Mouse (Mus musculus): ENCODE data around the gene Gm45799. TPM values are rescaled to one million over a fixed set of nuclear protein-coding genes. Genes with fewer than 3 reads are reported as not detected.

Gene Gm45799
- 18.5 and 28.1 TPM in 2 replicates for polyA plus RNA-seq (2016; fragmentation: Nextera tagmentation; extraction: Ambion mirVana)

DNA sequence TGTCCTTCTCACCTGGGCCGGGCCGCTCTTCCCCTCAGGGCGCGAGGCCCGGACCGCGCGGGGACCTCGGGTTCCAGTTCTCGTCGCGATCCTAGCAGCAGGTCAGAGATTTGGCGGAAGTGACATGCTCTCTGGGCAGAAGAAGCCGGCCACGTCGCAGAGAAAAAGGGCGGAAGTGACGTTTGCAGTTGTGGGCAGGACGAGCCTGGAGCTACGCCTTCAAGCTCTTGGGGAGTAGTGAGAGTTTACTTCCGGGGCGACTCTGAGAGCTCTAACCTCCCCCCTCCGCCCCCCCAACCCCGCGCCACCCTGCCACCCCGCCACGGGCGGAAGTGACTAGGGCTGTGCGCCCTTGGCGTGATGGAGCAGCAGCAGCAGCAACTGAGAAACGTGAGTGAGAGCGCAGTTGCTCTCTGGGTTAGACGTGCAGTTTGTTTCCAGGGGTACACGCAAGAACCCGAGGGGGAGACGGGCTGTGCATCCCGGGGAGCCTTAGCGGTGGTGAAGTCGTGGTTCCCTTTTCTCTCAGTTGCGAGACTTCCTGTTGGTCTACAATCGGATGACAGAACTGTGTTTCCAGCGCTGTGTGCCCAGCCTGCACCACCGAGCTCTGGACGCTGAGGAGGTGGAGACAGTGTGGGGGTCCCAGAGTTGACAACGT is at the start of gene Gm45799, which contains the start of gene Arfip2:
TSS of gene Gm45799 (plus strand) at position 320 of the 661 bp plus-strand sequence.
TSS of gene Arfip2 (minus strand) at position 184 of the 661 bp plus-strand sequence.
- Histone ChIP-seq H3K4me1 (replicated peaks) (peaks cover 28% of the 10 kb centered on the region), H3K9me3 (no peaks in the 10 kb centered on the region), H3K27ac (peak within 1 kb of the TSS; percentile 87), H3K4me3 (peak within 1 kb of the TSS; percentile 82), H3K36me3 (peaks cover 46% of the 10 kb centered on the region), H3K27me3 (ENCODE audit: insufficient read depth, poor library complexity, severe bottlenecking) (peaks cover 6% of the 10 kb centered on the region)
- under 1% methylated on average over 45 of the region's 45 CpGs for whole genome bisulfite sequencing
- peak; percentile 98 for DNase-seq (ENCODE audit: low spot score)

DNA sequence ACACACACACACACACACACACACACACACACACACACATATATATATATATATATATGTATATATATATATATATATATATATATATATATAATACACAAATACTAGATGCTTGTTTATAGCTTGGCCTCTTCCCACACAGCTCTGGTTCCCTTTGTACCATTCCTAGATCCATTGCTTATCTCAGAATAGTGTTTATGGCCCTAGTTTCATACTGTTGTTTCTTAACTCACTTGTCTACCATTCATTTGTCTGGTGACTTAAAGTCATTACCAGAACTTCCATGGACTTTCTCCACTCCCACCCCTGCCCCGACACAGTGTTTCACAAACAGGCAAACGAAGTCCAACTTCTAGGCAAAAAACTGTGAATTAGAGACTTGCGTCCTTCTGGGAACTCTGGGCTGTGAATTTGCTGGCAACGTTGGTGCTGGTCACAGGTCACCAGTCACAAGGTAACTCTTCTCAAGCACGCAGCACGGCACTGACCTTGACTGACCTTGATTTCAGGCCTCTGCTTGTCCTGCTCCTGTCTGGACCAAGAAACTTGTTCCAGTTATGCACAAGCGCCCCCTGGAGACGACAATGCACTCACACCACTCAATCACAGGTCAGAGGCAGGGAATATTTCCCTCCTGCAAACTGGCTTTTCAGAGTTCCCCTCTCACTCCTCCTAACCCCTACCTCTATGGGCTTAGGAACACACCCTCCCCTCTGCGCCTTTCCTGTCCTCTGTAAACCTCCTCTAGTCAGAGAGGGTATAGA is 37.3 kb upstream of the Gm45799 start:
- H3K4me1 ChIP-seq (replicated peaks), result no peaks in the 10 kb centered on the region
- 33% methylated on average over 9 of the region's 9 CpGs for WGBS
- DNase-seq (ENCODE audit: low spot score), result peak; percentile 69
- no peaks in the 10 kb centered on the region; the same call in 1 of the 2 replicates for H3K9me3 ChIP-seq
- no peaks in the 10 kb centered on the region for H3K27me3 ChIP-seq (ENCODE audit: insufficient read depth, poor library complexity, severe bottlenecking)
- H3K36me3 ChIP-seq, result no peaks in the 10 kb centered on the region
- H3K27ac ChIP-seq, result no peak overlapping the region
- no peak overlapping the region for H3K4me3 ChIP-seq

DNA sequence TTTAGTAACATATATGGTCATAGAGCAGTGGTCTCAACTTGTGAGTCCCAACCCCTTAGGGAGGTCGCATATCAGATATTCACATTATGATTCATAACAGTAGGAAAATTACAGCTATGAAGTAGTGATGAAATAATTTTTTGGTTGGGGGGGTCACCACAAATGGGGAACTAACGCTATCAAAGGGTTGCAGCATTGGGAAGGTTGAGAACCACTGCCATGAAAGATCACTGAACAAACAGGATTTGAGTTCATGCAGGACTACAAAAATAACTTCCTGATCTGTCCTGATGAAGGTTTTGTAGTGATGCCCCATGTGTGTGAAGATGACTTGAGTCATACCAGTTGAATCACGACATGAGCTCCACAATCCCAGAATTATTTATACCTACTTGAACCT is 31.9 kb upstream of the Gm45799 start:
- Histone ChIP-seq H3K27me3 (ENCODE audit: insufficient read depth, poor library complexity, severe bottlenecking) (no peaks in the 10 kb centered on the region), H3K9me3 (no peaks in the 10 kb centered on the region; the same call in 1 of the 2 replicates), H3K4me1 (replicated peaks) (no peaks in the 10 kb centered on the region), H3K27ac (no peak overlapping the region), H3K4me3 (no peak overlapping the region), H3K36me3 (peaks cover 40% of the 10 kb centered on the region)
- DNase-seq (ENCODE audit: low spot score), result no peak
- 89% methylated on average over 3 of the region's 3 CpGs for WGBS

DNA sequence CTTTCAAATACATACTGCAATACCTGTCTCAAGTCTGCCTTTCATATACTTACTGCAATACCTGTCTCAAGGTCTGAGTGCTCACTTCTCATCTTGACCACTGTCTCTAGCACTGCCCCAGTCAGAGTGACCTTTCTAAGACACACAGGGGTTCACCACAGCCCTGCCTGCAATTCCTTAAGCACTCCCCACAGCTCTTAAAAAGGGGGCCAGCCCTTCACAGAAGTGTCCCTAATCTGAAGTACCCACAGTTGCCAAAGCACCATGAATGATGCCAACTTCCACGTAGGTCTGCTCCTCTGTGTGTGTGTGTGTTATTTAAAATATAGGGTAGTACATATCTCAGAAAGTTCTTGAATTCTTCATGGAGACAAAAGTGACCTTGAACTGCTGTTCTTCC is 28.6 kb upstream of the Gm45799 start:
- 86% methylated on average over 1 of the region's 1 CpGs for WGBS
- Histone ChIP-seq H3K27me3 (ENCODE audit: insufficient read depth, poor library complexity, severe bottlenecking) (no peaks in the 10 kb centered on the region), H3K36me3 (peaks cover 74% of the 10 kb centered on the region), H3K4me1 (replicated peaks) (no peaks in the 10 kb centered on the region), H3K27ac (no peak overlapping the region), H3K9me3 (no peaks in the 10 kb centered on the region), H3K4me3 (no peak overlapping the region)
- DNase-seq (ENCODE audit: low spot score), result no peak

DNA sequence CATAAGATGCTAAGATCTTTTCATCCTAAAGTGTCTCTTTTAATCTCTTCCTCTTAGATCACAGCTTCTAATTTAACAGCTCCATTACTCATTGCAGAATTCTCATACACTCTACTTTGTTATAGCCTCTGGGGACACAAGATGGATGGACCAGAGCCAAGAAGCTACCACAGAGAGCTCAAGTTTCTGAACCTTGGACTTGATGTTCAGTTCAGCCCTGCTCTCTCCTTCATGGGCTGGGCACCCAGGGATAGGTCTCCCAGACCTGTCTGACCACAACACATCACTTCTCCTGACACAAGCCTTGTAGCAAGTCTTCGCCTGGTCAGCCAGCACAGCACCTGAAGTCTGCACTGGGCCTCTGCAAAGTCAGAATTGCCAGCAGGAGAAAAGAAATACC is 26.0 kb upstream of the Gm45799 start:
- DNase-seq (ENCODE audit: low spot score), result no peak
- Histone ChIP-seq H3K27ac (no peak overlapping the region), H3K27me3 (ENCODE audit: insufficient read depth, poor library complexity, severe bottlenecking) (no peaks in the 10 kb centered on the region), H3K9me3 (no peaks in the 10 kb centered on the region), H3K36me3 (peaks cover 100% of the 10 kb centered on the region), H3K4me3 (no peak overlapping the region), H3K4me1 (replicated peaks) (no peaks in the 10 kb centered on the region; the same call in 1 of the 2 replicates)
- WGBS, result 89% methylated on average over 1 of the region's 1 CpGs

DNA sequence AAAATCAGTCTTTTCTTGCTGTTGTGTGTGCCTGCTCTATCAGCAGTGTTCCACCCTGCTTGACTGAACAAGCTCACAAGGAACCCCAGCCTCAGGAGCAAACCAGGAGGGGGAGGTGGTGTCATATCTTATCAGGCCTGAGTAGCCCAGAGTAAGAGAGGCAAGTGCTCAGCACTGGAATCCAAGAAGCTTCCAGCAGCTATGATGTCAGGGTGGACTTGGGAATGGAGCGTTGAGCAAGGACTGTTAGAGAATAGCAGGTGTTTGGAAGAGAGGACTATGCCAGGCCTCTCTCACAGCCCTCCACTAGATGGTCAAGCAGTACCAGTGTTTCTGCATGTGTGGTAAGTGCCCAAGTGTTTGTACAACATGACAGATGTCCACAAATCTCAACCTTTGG is 24.6 kb upstream of the Gm45799 start:
- 88% methylated on average over 1 of the region's 1 CpGs for WGBS
- no peak for DNase-seq (ENCODE audit: low spot score)
- no peak overlapping the region for H3K27ac ChIP-seq
- no peaks in the 10 kb centered on the region; the same call in 1 of the 2 replicates for H3K4me1 ChIP-seq (replicated peaks)
- no peaks in the 10 kb centered on the region for H3K27me3 ChIP-seq (ENCODE audit: insufficient read depth, poor library complexity, severe bottlenecking)
- H3K9me3 ChIP-seq, result no peaks in the 10 kb centered on the region
- no peak overlapping the region for H3K4me3 ChIP-seq
- H3K36me3 ChIP-seq, result peaks cover 98% of the 10 kb centered on the region

DNA sequence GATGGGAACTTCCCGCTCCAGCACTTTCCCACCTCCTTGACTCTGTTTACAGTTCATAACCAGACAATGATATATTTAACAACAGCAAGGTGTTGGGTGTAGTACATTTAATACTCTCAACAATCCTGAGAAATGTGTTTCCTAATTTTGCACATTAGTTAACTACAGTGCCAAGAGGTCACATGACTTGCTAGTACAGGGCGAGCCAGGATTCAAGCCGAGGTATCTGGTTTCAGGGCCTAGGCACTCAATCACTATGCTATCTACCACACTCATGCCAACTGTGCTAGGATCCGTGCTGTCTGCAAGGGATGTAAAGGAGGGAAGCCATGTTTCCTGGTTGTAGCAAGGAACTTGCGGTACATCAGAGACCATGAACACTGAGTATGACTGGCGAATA is 23.8 kb upstream of the Gm45799 start:
- Histone ChIP-seq H3K27me3 (ENCODE audit: insufficient read depth, poor library complexity, severe bottlenecking) (no peaks in the 10 kb centered on the region), H3K4me3 (no peak overlapping the region), H3K9me3 (no peaks in the 10 kb centered on the region), H3K27ac (no peak overlapping the region), H3K36me3 (peaks cover 98% of the 10 kb centered on the region), H3K4me1 (replicated peaks) (no peaks in the 10 kb centered on the region; the same call in 1 of the 2 replicates)
- no peak for DNase-seq (ENCODE audit: low spot score)
- 90% methylated on average over 6 of the region's 6 CpGs for WGBS

DNA sequence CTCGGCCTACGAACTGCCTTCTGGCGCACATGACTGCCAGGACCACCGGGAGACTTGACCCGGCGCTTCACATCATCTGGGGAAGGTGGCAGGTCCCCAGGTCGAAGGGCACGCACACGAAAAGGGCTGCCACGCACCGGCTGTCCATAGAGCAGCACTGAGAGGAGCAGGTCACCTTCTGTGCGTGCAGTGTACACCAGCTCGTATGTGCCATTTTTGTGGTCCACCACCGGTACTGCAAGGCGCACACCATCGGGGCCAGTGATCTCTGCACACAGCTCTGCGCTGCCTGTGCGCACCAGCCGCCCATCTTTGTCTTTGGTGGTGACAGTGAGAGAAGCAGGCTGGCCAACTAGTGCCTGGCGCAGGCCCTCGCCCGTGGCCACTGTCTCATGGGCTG is 22.5 kb upstream of the Gm45799 start:
- DNase-seq (ENCODE audit: low spot score), result no peak
- peaks cover 98% of the 10 kb centered on the region for H3K36me3 ChIP-seq
- no peak overlapping the region for H3K4me3 ChIP-seq
- H3K27me3 ChIP-seq (ENCODE audit: insufficient read depth, poor library complexity, severe bottlenecking), result no peaks in the 10 kb centered on the region
- no peaks in the 10 kb centered on the region for H3K9me3 ChIP-seq
- 96% methylated on average over 22 of the region's 22 CpGs for WGBS
- no peaks in the 10 kb centered on the region; the same call in 1 of the 2 replicates for H3K4me1 ChIP-seq (replicated peaks)
- H3K27ac ChIP-seq, result no peak overlapping the region

DNA sequence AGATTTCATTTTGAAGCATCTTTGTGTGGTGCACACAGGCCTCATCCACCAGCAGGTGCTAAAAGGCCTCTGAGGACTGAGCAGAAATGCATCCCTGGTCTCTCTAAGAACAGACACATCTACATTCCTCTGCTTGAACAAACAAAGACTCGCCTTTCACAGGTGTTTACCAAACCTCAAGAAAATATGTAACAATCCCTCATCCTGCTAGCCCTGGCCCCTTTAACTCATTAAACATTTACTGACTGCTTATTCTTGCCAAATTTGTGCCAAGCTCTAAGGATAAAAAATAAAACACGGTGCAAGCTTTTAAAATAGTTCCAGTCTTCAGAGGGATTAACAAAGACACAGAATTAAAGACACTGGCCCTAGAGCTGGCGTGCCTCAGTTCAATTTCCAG is 20.7 kb upstream of the Gm45799 start:
- DNase-seq (ENCODE audit: low spot score), result no peak
- Histone ChIP-seq H3K36me3 (peaks cover 98% of the 10 kb centered on the region), H3K4me1 (replicated peaks) (no peaks in the 10 kb centered on the region; the same call in 1 of the 2 replicates), H3K4me3 (no peak overlapping the region), H3K27me3 (ENCODE audit: insufficient read depth, poor library complexity, severe bottlenecking) (no peaks in the 10 kb centered on the region), H3K9me3 (no peaks in the 10 kb centered on the region), H3K27ac (no peak overlapping the region)
- 87% methylated on average over 3 of the region's 3 CpGs for WGBS

DNA sequence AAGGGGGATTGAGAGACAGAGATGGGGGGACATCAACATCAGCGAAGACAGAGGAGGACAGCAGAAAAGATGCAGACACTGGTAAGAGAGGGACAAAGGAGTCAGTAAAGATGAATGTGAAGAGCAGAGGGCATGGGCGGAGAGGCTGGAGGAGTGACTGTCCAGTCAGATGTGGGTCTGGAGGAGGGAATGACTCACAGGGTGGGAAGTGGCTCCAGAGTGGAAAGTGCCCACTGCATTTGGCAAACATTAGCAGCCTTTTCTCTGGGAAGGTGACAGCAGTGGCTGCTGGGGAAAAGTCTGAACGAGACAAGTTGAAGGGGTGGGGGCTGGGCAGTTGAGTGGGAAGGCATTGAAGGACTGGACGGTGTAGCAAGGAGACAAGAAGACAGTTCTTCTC is 19.3 kb upstream of the Gm45799 start:
- Histone ChIP-seq H3K27ac (no peak overlapping the region), H3K4me1 (replicated peaks) (no peaks in the 10 kb centered on the region; the same call in 1 of the 2 replicates), H3K9me3 (no peaks in the 10 kb centered on the region), H3K27me3 (ENCODE audit: insufficient read depth, poor library complexity, severe bottlenecking) (no peaks in the 10 kb centered on the region), H3K4me3 (no peak overlapping the region), H3K36me3 (peaks cover 93% of the 10 kb centered on the region)
- no peak for DNase-seq (ENCODE audit: low spot score)
- WGBS, result 86% methylated on average over 4 of the region's 4 CpGs

DNA sequence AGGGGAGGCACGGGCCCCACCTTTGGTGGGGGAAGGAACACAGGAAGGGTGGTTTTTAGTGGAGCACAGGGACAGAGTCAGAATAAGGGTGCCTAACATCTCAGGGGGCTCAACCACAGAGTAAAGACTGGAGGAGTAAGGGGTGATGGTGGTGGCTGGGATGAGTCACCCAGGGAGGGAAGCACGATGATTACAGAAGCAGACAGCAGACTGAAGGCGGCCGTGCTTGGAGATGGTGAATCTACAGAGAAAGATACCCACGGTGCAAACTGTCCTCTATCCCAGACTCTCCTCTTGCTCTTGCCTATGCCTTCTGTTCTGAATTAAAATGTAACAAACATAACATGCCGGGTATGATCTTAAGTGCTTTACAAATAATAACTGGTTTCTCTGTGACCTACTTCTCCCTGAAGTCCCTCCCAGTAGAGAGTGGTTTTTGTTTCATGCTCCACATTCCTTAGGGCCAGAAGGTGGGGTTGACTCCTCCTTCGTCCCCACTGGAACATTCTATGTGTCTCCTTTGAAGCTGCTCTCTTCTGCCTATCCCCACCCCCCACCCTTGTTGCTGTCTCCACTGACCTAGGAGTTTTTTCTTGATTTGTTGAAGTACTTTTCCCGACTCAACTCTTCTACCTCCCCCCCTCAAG is 18.6 kb upstream of the Gm45799 start:
- no peaks in the 10 kb centered on the region; the same call in 1 of the 2 replicates for H3K4me1 ChIP-seq (replicated peaks)
- no peaks in the 10 kb centered on the region for H3K27me3 ChIP-seq (ENCODE audit: insufficient read depth, poor library complexity, severe bottlenecking)
- H3K4me3 ChIP-seq, result no peak overlapping the region
- no peak overlapping the region for H3K27ac ChIP-seq
- no peaks in the 10 kb centered on the region for H3K9me3 ChIP-seq
- no peak for DNase-seq (ENCODE audit: low spot score)
- 84% methylated on average over 8 of the region's 8 CpGs for WGBS
- H3K36me3 ChIP-seq, result peaks cover 86% of the 10 kb centered on the region

DNA sequence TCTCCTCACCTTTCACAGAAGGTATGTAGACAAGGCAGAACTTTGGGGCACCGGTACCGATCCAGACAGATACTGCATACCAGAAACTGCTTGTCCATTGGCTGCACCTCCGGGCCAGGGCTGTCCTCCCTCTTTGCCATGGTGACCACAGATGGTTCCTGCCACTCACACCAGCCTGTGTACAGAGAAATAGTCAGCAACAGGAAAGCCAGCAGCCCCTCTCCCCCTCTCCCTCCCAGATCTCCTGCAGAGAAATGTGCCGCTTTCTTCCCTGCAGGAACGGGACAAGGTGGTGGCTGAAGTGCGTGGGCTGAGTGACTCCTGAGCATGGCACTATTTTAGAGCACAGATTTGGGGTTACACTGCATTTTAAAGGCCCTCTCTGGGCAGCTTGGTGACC is 15.0 kb upstream of the Gm45799 start:
- peaks cover 13% of the 10 kb centered on the region for H3K4me1 ChIP-seq (replicated peaks)
- WGBS, result 70% methylated on average over 6 of the region's 6 CpGs
- H3K9me3 ChIP-seq, result no peaks in the 10 kb centered on the region
- DNase-seq (ENCODE audit: low spot score), result no peak
- peaks cover 52% of the 10 kb centered on the region for H3K36me3 ChIP-seq
- H3K27ac ChIP-seq, result no peak overlapping the region
- H3K27me3 ChIP-seq (ENCODE audit: insufficient read depth, poor library complexity, severe bottlenecking), result no peaks in the 10 kb centered on the region
- no peak overlapping the region for H3K4me3 ChIP-seq

DNA sequence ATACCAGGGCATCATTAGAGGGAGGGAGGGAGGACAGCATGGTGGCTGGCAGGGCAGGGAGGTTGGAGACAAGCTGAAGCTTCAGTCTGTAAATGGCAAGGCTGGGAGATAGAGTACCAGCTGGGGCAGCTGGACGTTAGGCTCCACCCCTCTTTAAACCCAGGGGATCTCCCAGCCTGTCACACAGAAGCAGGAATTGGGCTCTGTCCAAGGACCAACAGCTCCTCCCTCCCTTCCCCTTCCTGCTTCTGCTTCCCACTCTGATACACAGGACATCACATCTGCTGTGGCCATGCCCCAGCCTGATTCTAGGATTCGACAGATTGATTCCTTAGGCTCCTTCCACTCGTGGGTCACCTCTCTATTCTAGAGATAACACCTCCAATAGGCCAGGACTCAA is 11.7 kb upstream of the Gm45799 start:
- H3K4me1 ChIP-seq (replicated peaks), result peaks cover 25% of the 10 kb centered on the region
- no peak for DNase-seq (ENCODE audit: low spot score)
- WGBS, result 41% methylated on average over 3 of the region's 3 CpGs
- no peaks in the 10 kb centered on the region for H3K27me3 ChIP-seq (ENCODE audit: insufficient read depth, poor library complexity, severe bottlenecking)
- peaks cover 19% of the 10 kb centered on the region for H3K36me3 ChIP-seq
- no peaks in the 10 kb centered on the region for H3K9me3 ChIP-seq
- H3K4me3 ChIP-seq, result no peak overlapping the region
- H3K27ac ChIP-seq, result peak overlapping the region; percentile 35; the same call in 1 of the 2 replicates

Measured in hindbrain, embryonic 10.5 days (tissue).